Mouse (Mus musculus): ENCODE measurements around the gene Zmynd8.

DNA sequence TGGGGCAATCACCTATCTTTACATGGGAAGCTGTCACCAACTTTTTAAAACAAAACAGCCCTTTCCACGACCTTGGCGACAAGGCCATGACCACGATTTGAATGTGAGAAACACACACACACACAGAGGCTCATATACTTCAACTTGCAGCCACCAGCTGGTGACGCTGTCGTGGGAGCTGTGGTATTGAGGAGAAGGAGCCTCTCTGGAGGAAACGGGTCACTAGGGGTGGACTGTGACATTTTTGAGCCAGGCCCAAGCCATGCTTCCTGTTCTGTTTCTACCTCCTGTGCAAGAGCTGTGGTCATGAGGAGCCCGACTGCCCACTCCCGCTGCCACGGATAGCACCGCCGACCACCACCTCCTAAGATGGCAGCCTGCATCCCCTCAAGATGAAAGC lies 46.4 kb downstream of the Zmynd8 start:
- TF ChIP-seq CTCF (IDR thresholded peaks at IDR 0.05; ENCODE audit: borderline replicate concordance, control insufficient read depth, extremely low read depth, insufficient read depth, low read length, poor library complexity) (no peak), POLR2A (IDR thresholded peaks at IDR 0.05; ENCODE audit: control insufficient read depth, extremely low read depth, insufficient read depth, low read length, poor library complexity) (no peak)

All from thymus, adult 2 months (tissue).